Mouse (Mus musculus) CD4-positive helper T cell, adult 2 months (primary cell): ENCODE data around the gene Art5.

Source experiments
- DNase-seq: peaks from one replicate; pipeline ENCODE4 v3.0.0-alpha.2; 2012; ENCODE audit warnings: low read depth, missing footprints, low spot score

The Art5 gene

GRCm38 (mm10) chr7:102109171-102109570 is at the start of gene Art5:
Gene Art5 (minus strand): TSS chr7:102109489.
- no peak for DNase-seq

GRCm38 (mm10) chr7:102153691-102154090 is 44.4 kb upstream of the Art5 start:
- DNase-seq = no peak

GRCm38 (mm10) chr7:102137898-102138297 is 28.6 kb upstream of the Art5 start:
- no peak for DNase-seq

- DNase-seq = peak; percentile 28
Measured at GRCm38 (mm10) chr7:102137464-102137863, 28.2 kb upstream of the Art5 start.

DNA sequence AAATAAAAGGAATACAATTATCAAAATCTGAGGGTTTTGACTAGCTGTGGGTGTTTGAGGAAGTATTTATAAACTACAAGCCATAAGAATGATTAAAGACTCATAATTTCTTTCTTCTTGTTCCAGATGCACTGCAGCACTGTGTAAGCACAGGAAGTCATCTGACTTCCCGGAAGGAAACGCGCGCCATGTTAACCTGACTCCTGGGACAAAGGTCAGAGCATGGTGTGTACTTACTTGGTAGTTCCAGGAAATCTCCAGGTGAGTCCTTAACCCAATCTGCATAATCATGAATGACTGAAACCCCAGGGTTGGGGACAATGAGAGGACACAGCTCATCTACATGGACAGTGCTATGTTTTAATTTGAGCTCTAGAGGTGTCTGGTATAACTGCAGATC is 23.1 kb upstream of the Art5 start:
- no peak for DNase-seq

GRCm38 (mm10) chr7:102120326-102120725 is 11.0 kb upstream of the Art5 start:
- no peak for DNase-seq

- no peak for DNase-seq
Measured at GRCm38 (mm10) chr7:102117382-102117781, 8.1 kb upstream of the Art5 start.

GRCm38 (mm10) chr7:102116579-102117331 is 7.5 kb upstream of the Art5 start, which contains the start of gene Chrna10:
Gene Chrna10 (minus strand): TSS chr7:102116828.
- DNase-seq = no peak

GRCm38 (mm10) chr7:102113151-102113729 is 4.0 kb upstream of the Art5 start:
- no peak for DNase-seq

DNA sequence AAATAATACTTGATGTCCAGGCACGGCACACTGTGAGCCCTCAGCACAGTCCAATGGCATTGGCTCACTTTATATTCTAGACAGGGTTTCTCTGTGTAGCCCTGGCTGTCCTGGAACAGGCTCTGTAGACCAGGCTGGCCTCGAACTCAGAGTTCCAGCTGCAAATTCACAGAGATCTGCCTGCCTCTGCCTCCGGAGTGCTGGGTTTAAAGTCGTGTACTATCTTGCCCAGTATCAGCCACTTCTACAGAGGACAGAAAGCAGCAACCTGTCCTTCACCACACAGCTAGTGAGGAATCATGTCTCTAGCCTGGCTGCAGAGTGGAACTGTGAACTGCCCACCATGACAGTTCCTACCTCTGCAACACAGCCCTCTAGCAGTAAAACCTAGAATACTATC is 457 bp upstream of the Art5 start:
- no peak for DNase-seq

- no peak for DNase-seq
Measured at GRCm38 (mm10) chr7:102108206-102108605, 1.1 kb downstream of the Art5 start.

DNA sequence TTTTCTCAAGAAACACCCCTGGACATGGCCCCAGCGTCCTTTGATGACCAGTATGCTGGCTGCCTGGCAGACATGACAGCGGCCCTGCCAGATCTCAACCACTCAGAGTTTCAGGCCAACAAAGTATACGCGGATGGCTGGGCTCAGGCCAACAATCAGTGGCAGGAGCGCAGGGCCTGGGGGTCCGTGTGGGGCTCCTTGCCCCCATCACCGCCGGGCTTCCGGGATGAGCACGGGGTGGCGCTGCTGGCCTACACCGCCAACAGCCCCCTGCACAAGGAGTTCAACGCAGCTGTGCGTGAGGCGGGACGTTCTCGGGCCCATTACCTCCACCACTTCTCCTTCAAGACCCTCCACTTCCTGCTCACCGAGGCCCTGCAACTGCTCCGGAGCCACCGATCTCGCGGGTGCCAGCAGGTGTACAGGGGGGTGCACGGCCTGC is 2.6 kb downstream of the Art5 start:
- DNase-seq = peak; percentile 18

GRCm38 (mm10) chr7:102104126-102104525 is 5.2 kb downstream of the Art5 start:
- no peak for DNase-seq

- no peak for DNase-seq
Measured at GRCm38 (mm10) chr7:102103555-102103954, 5.7 kb downstream of the Art5 start.

- DNase-seq = no peak
Measured at GRCm38 (mm10) chr7:102102696-102103095, 6.6 kb downstream of the Art5 start.

- DNase-seq = no peak
Measured at GRCm38 (mm10) chr7:102102241-102102640, 7.0 kb downstream of the Art5 start.

GRCm38 (mm10) chr7:102101487-102101886 is 7.8 kb downstream of the Art5 start, which contains the start of gene Art1:
Gene Art1 (plus strand): TSS chr7:102101743.
- no peak for DNase-seq

- no peak for DNase-seq
Measured at GRCm38 (mm10) chr7:102100868-102101267, 8.4 kb downstream of the Art5 start.

DNA sequence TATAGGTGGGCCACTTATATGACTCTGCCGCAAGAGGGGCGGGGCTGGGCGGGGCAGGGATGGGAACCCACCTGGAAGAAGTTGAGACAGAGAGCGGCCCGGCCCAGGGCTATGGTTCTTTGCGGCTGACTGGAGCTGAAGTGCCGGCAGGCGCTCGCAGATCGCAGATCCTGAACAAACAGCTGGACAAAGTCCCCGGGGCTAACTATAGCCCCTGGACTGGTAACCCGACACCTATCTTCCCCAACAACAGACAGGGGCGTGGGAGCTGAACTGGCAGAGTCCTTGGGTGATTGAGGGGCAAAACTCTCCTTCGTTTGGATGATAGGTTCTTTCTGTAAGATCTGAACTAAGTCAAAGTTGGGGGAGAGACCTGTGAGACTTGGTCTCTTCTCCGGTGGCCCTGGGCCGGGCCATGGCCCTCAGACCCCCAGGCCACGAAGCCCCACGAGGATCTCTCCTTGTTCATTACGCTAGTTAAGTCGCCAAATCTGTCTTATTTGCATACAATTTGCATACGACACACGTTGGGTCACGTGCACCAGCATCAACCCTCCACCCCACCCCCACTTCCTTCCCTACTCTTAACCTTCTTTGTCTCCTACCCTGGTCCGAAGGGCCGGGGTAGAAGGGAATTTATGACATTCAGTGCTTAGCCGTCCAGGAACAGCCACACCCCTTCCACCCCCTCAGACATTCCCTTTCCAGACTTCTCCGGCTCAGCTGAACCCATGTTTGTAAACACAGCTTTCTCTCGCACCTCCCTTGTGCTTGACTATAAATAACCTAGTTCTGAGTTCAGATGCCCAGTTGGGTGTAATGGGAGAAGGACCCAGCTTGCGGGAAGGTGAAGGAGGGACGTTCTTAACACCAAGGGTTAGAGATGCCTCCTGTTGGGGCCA is 9.3 kb downstream of the Art5 start:
- DNase-seq = peak; percentile 71

GRCm38 (mm10) chr7:102087336-102087735 is 22.0 kb downstream of the Art5 start:
- no peak for DNase-seq

DNA sequence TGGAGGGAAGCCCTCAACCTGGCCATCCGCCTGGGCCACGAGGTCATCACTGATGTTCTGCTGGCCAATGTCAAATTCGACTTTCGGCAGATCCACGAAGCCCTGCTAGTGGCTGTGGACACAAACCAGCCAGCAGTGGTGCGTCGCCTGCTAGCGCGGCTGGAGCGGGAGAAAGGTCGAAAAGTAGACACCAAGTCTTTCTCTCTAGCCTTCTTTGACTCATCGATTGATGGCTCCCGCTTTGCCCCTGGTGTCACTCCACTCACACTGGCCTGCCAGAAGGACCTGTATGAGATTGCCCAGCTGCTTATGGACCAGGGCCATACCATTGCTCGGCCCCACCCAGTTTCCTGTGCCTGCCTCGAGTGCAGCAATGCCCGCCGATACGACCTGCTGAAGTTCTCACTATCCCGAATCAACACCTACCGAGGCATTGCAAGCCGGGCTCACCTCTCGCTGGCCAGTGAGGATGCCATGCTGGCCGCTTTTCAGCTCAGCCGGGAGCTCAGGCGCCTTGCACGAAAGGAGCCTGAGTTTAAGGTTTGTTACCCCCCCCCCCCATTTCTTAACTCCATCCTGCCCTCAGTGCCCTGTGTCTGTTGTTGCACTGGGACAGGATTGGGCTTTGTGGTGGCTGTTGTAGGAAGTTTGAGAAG is 25.1 kb downstream of the Art5 start:
- no peak for DNase-seq

DNA sequence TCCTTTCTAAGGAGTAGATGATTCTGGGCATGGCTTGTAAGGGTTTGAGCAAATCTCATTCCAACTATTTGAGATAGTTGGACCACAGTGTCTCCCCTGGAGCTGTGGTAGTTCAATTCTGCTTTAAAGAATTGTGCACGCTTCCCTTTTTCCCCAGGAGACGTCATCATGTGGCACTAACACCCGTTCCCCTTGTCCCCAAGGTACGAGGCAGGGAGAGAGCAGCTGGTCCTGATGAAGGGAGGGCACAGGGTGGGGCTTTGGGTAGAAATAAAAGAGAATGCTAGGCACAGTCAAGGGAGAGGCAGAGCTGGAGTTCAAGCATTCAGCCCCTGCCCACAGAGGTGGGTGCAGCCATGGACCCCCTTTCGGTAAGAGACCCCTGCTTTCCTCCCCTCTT is 26.5 kb downstream of the Art5 start, which contains the start of gene Trpc2:
Trpc2 (plus strand) TSS at position 301 of the 400 bp plus-strand sequence.
- DNase-seq = no peak
